Mouse (Mus musculus) liver, embryonic 14.5 days (tissue): Measurements from ENCODE around the gene Ctns.

Experiments used
- CTCF ChIP-seq: IDR thresholded peaks from 2 replicates; pipeline ENCODE4 v1.5.1; 2016; ENCODE audit warnings: antibody characterized with exemption, low read depth, control low read depth
- EP300 ChIP-seq: IDR thresholded peaks from 2 replicates; pipeline ENCODE4 v1.6.1; 2016; ENCODE audit warnings: antibody characterized with exemption, low read depth

DNA sequence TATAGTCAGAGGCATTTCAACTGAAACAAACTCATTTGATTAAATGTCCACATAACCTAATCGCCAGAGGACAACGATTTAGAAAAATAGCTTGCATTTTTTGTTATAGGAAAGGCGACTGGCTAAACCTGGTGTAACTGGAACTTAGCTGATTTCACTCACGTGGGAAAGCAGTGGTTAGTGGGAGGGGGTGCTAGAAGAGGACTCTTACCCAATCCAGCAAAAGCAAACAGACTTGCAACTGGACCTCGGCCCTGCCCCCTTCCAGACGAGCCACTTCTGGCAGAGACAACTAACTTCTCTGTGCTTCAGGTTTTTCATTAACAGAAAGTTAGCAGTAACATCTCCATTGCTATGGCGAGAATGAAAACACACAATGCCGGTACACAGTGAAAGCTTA is 23.2 kb downstream of the Ctns start:
- TF ChIP-seq CTCF = no peak
- TF ChIP-seq EP300 = no peak
